Mouse (Mus musculus): ENCODE data around the gene Clic3. TPM values are rescaled to one million over a fixed set of nuclear protein-coding genes. Genes with fewer than 3 reads are reported as not detected.

Gene Clic3
- polyA plus RNA-seq, 1 experiment from 2014 or later, result 1.1 TPM

Small RNA genes within 50 kb of the gene (microRNA-seq; reads per million reads assigned to microRNA genes)
- not detected for gene Mir3087

Other genes with a start within 250 kb of the Clic3 start
- 131 and 140 TPM in 2 replicates for gene Nelfb, start 245.3 kb upstream of the Clic3 start, polyA plus RNA-seq (2016; fragmentation: Nextera tagmentation; extraction: Ambion mirVana)
- gene Stpg3, start 242.2 kb upstream of the Clic3 start, polyA plus RNA-seq (2016; fragmentation: Nextera tagmentation; extraction: Ambion mirVana), result not detected in 2 replicates
- 0.62 TPM in 1 of 2 replicates, not detected in the other for gene Fam166a, start 238.1 kb upstream of the Clic3 start, polyA plus RNA-seq (2016; fragmentation: Nextera tagmentation; extraction: Ambion mirVana)
- gene Tubb4b, start 232.1 kb upstream of the Clic3 start, polyA plus RNA-seq (2016; fragmentation: Nextera tagmentation; extraction: Ambion mirVana), result 682 and 743 TPM in 2 replicates
- gene Slc34a3, start 222.5 kb upstream of the Clic3 start, polyA plus RNA-seq (2016; fragmentation: Nextera tagmentation; extraction: Ambion mirVana), result not detected in 2 replicates
- gene Rnf224, start 220.1 kb upstream of the Clic3 start, polyA plus RNA-seq (2016; fragmentation: Nextera tagmentation; extraction: Ambion mirVana), result not detected in 2 replicates
- gene Rnf208, start 214.6 kb upstream of the Clic3 start, polyA plus RNA-seq (2016; fragmentation: Nextera tagmentation; extraction: Ambion mirVana), result 28.3 and 32.0 TPM in 2 replicates
- gene Cysrt1, start 214.4 kb upstream of the Clic3 start, polyA plus RNA-seq (2016; fragmentation: Nextera tagmentation; extraction: Ambion mirVana), result 0.21 and 0.22 TPM in 2 replicates
- gene AL732309.1, start 210.0 kb upstream of the Clic3 start, polyA plus RNA-seq (2016; fragmentation: Nextera tagmentation; extraction: Ambion mirVana), result 7.2 and 8.6 TPM in 2 replicates
- gene Tmem203, start 201.4 kb upstream of the Clic3 start, polyA plus RNA-seq (2016; fragmentation: Nextera tagmentation; extraction: Ambion mirVana), result 19.1 and 20.2 TPM in 2 replicates
- 7.5 and 7.8 TPM in 2 replicates for gene Tprn, start 194.2 kb upstream of the Clic3 start, polyA plus RNA-seq (2016; fragmentation: Nextera tagmentation; extraction: Ambion mirVana)
- gene Ssna1, start 184.4 kb upstream of the Clic3 start, polyA plus RNA-seq (2016; fragmentation: Nextera tagmentation; extraction: Ambion mirVana), result 243 and 252 TPM in 2 replicates
- 141 and 153 TPM in 2 replicates for gene Anapc2, start 184.4 kb upstream of the Clic3 start, polyA plus RNA-seq (2016; fragmentation: Nextera tagmentation; extraction: Ambion mirVana)
- not detected in 2 replicates for gene Tmem210, start 168.7 kb upstream of the Clic3 start, polyA plus RNA-seq (2016; fragmentation: Nextera tagmentation; extraction: Ambion mirVana)
- not detected in 2 replicates for gene Lrrc26, start 166.9 kb upstream of the Clic3 start, polyA plus RNA-seq (2016; fragmentation: Nextera tagmentation; extraction: Ambion mirVana)
- 1.5 and 1.8 TPM in 2 replicates for gene Grin1, start 137.7 kb upstream of the Clic3 start, polyA plus RNA-seq (2016; fragmentation: Nextera tagmentation; extraction: Ambion mirVana)
- gene Man1b1, start 124.5 kb upstream of the Clic3 start, polyA plus RNA-seq (2016; fragmentation: Nextera tagmentation; extraction: Ambion mirVana), result 55.6 and 62.8 TPM in 2 replicates
- 16.2 and 20.2 TPM in 2 replicates for gene Dpp7, start 100.5 kb upstream of the Clic3 start, polyA plus RNA-seq (2016; fragmentation: Nextera tagmentation; extraction: Ambion mirVana)
- 6.0 and 8.4 TPM in 2 replicates for gene Uap1l1, start 91.2 kb upstream of the Clic3 start, polyA plus RNA-seq (2016; fragmentation: Nextera tagmentation; extraction: Ambion mirVana)
- gene Sapcd2, start 84.5 kb upstream of the Clic3 start, polyA plus RNA-seq (2016; fragmentation: Nextera tagmentation; extraction: Ambion mirVana), result 73.4 and 86.4 TPM in 2 replicates
- 0.26 TPM in 1 of 2 replicates, not detected in the other for gene Entpd2, start 61.0 kb upstream of the Clic3 start, polyA plus RNA-seq (2016; fragmentation: Nextera tagmentation; extraction: Ambion mirVana)
- gene Npdc1, start 57.5 kb upstream of the Clic3 start, polyA plus RNA-seq (2016; fragmentation: Nextera tagmentation; extraction: Ambion mirVana), result 80.6 and 125 TPM in 2 replicates
- gene Fut7, start 33.6 kb upstream of the Clic3 start, polyA plus RNA-seq (2016; fragmentation: Nextera tagmentation; extraction: Ambion mirVana), result not detected in 2 replicates
- 6.2 and 8.1 TPM in 2 replicates for gene Abca2, start 28.1 kb upstream of the Clic3 start, polyA plus RNA-seq (2016; fragmentation: Nextera tagmentation; extraction: Ambion mirVana)
- gene Paxx, start 4.3 kb downstream of the Clic3 start, polyA plus RNA-seq (2016; fragmentation: Nextera tagmentation; extraction: Ambion mirVana), result 17.4 and 26.4 TPM in 2 replicates
- gene Ptgds, start 13.2 kb downstream of the Clic3 start, polyA plus RNA-seq (2016; fragmentation: Nextera tagmentation; extraction: Ambion mirVana), result 0.16 TPM in 1 of 2 replicates, not detected in the other
- not detected in 2 replicates for gene Lcn12, start 37.1 kb downstream of the Clic3 start, polyA plus RNA-seq (2016; fragmentation: Nextera tagmentation; extraction: Ambion mirVana)
- 91.2 and 108 TPM in 2 replicates for gene Fbxw5, start 43.9 kb downstream of the Clic3 start, polyA plus RNA-seq (2016; fragmentation: Nextera tagmentation; extraction: Ambion mirVana)
- gene C8g, start 44.9 kb downstream of the Clic3 start, polyA plus RNA-seq (2016; fragmentation: Nextera tagmentation; extraction: Ambion mirVana), result 5.2 and 5.6 TPM in 2 replicates
- 38.9 and 41.4 TPM in 2 replicates for gene Traf2, start 90.1 kb downstream of the Clic3 start, polyA plus RNA-seq (2016; fragmentation: Nextera tagmentation; extraction: Ambion mirVana)
- gene Edf1, start 101.0 kb downstream of the Clic3 start, polyA plus RNA-seq (2016; fragmentation: Nextera tagmentation; extraction: Ambion mirVana), result 344 and 364 TPM in 2 replicates
- gene Mamdc4, start 118.0 kb downstream of the Clic3 start, polyA plus RNA-seq (2016; fragmentation: Nextera tagmentation; extraction: Ambion mirVana), result 6.7 and 7.8 TPM in 2 replicates
- gene Phpt1, start 118.4 kb downstream of the Clic3 start, polyA plus RNA-seq (2016; fragmentation: Nextera tagmentation; extraction: Ambion mirVana), result 159 and 187 TPM in 2 replicates
- 0.05 and 0.27 TPM in 2 replicates for gene Ajm1, start 124.9 kb downstream of the Clic3 start, polyA plus RNA-seq (2016; fragmentation: Nextera tagmentation; extraction: Ambion mirVana)
- 71.2 and 75.1 TPM in 2 replicates for gene Rabl6, start 151.7 kb downstream of the Clic3 start, polyA plus RNA-seq (2016; fragmentation: Nextera tagmentation; extraction: Ambion mirVana)
- 0.04 and 0.12 TPM in 2 replicates for gene Ccdc183, start 160.8 kb downstream of the Clic3 start, polyA plus RNA-seq (2016; fragmentation: Nextera tagmentation; extraction: Ambion mirVana)
- gene Tmem141, start 165.2 kb downstream of the Clic3 start, polyA plus RNA-seq (2016; fragmentation: Nextera tagmentation; extraction: Ambion mirVana), result 12.8 and 14.7 TPM in 2 replicates
- 0.36 and 1.4 TPM in 2 replicates for gene Fcna, start 171.2 kb downstream of the Clic3 start, polyA plus RNA-seq (2016; fragmentation: Nextera tagmentation; extraction: Ambion mirVana)
- not detected in 2 replicates for gene Lcn8, start 196.3 kb downstream of the Clic3 start, polyA plus RNA-seq (2016; fragmentation: Nextera tagmentation; extraction: Ambion mirVana)
- gene Lcn5, start 201.1 kb downstream of the Clic3 start, polyA plus RNA-seq (2016; fragmentation: Nextera tagmentation; extraction: Ambion mirVana), result not detected in 2 replicates
- not detected in 2 replicates for gene Lcn6, start 219.9 kb downstream of the Clic3 start, polyA plus RNA-seq (2016; fragmentation: Nextera tagmentation; extraction: Ambion mirVana)
- gene Lcn10, start 225.9 kb downstream of the Clic3 start, polyA plus RNA-seq (2016; fragmentation: Nextera tagmentation; extraction: Ambion mirVana), result not detected in 2 replicates
- gene Obp2a, start 243.2 kb downstream of the Clic3 start, polyA plus RNA-seq (2016; fragmentation: Nextera tagmentation; extraction: Ambion mirVana), result not detected in 2 replicates
- 70.8 and 77.6 TPM in 2 replicates for gene Bmyc, start 249.9 kb downstream of the Clic3 start, polyA plus RNA-seq (2016; fragmentation: Nextera tagmentation; extraction: Ambion mirVana)